Mouse (Mus musculus) cortical plate, adult 2 months (tissue): ENCODE measurements at regions not wholly inside any gene's neighbourhood (a gene's known extent, or its start where the extent isn't known, plus 50 kb on each side); places are given as distances from the start of the nearest gene placed in this dataset.

Source experiments
- H3K27ac ChIP-seq: fragments of 200-500 bp; 2 replicates; pipeline ENCODE4 v1.5.1; 2012; ENCODE audit warnings: low read length, control low read depth, inconsistent platforms; ENCODE audit not compliant: insufficient read depth
- H3K4me1 ChIP-seq: fragments of 200-500 bp; 2 replicates; pipeline ENCODE4 v1.6.1; 2011; ENCODE audit warnings: low read length; ENCODE audit not compliant: control insufficient read depth, insufficient read depth
- H3K4me3 ChIP-seq: fragments of 200-500 bp; 2 replicates; pipeline ENCODE4 v1.5.1; 2011; ENCODE audit warnings: mild to moderate bottlenecking, low read length, control low read depth; ENCODE audit not compliant: insufficient read depth
- CTCF ChIP-seq: fragments of 200-500 bp; IDR thresholded peaks from 2 replicates; pipeline ENCODE4 v1.5.1; 2011; ENCODE audit warnings: mild to moderate bottlenecking, control low read depth, low read length; ENCODE audit not compliant: insufficient read depth; ENCODE audit errors: extremely low read depth
- POLR2A ChIP-seq: fragments of 200-500 bp; IDR thresholded peaks from 2 replicates; pipeline ENCODE4 v1.6.1; 2011; ENCODE audit warnings: mild to moderate bottlenecking, low read length, control low read depth; ENCODE audit not compliant: insufficient read depth; ENCODE audit errors: extremely low read depth

- TF ChIP-seq POLR2A (no peak), CTCF (no peak)
- no peaks in the 10 kb centered on the region for H3K4me1 ChIP-seq
Measured at GRCm38 (mm10) chr4:67626641-67627040, 799.3 kb downstream of the Tlr4 start.

GRCm38 (mm10) chr4:67646090-67646489 is 818.7 kb downstream of the Tlr4 start:
- Histone ChIP-seq H3K4me3 (no peak overlapping the region), H3K27ac (no peak overlapping the region), H3K4me1 (no peaks in the 10 kb centered on the region)
- TF ChIP-seq CTCF = no peak
- no peak for TF ChIP-seq POLR2A

More at GRCm38 (mm10) chr4:67626641-67627040, 799.3 kb downstream of the Tlr4 start:
- no peak overlapping the region for H3K27ac ChIP-seq
- H3K4me3 ChIP-seq = no peak overlapping the region

DNA sequence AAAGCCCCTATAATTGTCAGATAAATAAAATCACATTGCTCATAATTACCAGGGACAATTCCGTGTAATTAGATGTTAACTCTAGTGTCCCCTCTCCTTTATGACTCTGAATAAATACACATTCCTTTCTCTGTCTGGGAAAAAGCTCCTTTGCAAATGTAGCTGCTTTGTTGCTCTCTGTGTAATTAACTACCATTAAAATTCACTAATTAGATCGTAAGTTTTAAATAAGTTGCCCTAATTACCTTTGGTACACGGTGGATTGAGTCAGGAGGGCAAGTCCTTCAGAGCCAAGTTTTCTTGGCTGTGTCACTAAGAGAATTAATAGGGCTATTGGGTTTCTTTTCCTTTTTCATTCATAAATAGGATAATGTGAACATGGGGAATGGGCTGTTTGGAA is 834.7 kb downstream of the Tlr4 start:
- Histone ChIP-seq H3K4me1 (no peaks in the 10 kb centered on the region), H3K27ac (no peak overlapping the region), H3K4me3 (no peak overlapping the region)
- no peak for TF ChIP-seq CTCF
- TF ChIP-seq POLR2A = no peak

DNA sequence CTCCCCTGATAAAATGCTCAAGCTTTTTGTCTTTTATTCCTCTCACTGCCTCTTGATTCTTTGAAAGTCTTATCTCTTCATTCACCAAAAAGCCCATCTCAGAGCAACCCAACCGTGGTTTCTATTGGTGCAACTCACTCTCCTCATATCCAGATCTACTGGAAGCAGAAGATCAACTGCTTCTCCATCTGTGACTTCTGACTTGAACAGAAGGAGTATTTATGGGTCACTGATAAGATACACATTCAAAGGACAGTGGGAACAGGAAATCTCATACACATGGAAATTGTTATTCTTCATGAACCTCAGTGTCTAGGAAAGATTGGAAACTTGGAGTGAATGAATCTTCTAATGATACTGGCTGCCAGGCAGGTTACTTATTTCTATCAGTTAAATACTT is 846.6 kb downstream of the Tlr4 start:
- Histone ChIP-seq H3K4me3 (no peak overlapping the region), H3K4me1 (no peaks in the 10 kb centered on the region), H3K27ac (no peak overlapping the region)
- TF ChIP-seq POLR2A = no peak

- no peak overlapping the region for H3K27ac ChIP-seq
- H3K4me3 ChIP-seq = no peak overlapping the region
- TF ChIP-seq CTCF = no peak
- no peak for TF ChIP-seq POLR2A
- H3K4me1 ChIP-seq = no peaks in the 10 kb centered on the region
Measured at GRCm38 (mm10) chr4:67677589-67677988, 850.2 kb downstream of the Tlr4 start.

- H3K4me3 ChIP-seq = no peak overlapping the region
- H3K27ac ChIP-seq = no peak overlapping the region
- TF ChIP-seq POLR2A (no peak), CTCF (no peak)
- no peaks in the 10 kb centered on the region for H3K4me1 ChIP-seq
Measured at GRCm38 (mm10) chr4:67698438-67698837, 871.1 kb downstream of the Tlr4 start.
